Mouse (Mus musculus) layer of hippocampus, postnatal 25 days (tissue): Measurements from ENCODE around the gene Fancg. TPM values are rescaled to one million over a fixed set of nuclear protein-coding genes. Genes with fewer than 3 reads are reported as not detected.
"Not testable (repeated sequence)": the region's sequence is repeated elsewhere in the genome, so short reads cannot be mapped to it uniquely, and the experiment has no call there.

ENCODE experiments used
- DNase-seq, 2 experiments: peaks; one replicate each; pipeline ENCODE4 v3.0.0; 2022; ENCODE audit warnings: mixed read lengths in 2 of 2, low spot score in 1 of 2; ENCODE audit errors: extremely low spot score in 1 of 2
- total RNA-seq, 2 experiments: library from RNA; stranded (reverse); gene quantifications; 2 replicates each; pipeline ENCODE4 v1.2.3; 2021

The Fancg gene
- total RNA-seq, 2 experiments from 2014 or later: 7.7 to 8.7 TPM

DNA sequence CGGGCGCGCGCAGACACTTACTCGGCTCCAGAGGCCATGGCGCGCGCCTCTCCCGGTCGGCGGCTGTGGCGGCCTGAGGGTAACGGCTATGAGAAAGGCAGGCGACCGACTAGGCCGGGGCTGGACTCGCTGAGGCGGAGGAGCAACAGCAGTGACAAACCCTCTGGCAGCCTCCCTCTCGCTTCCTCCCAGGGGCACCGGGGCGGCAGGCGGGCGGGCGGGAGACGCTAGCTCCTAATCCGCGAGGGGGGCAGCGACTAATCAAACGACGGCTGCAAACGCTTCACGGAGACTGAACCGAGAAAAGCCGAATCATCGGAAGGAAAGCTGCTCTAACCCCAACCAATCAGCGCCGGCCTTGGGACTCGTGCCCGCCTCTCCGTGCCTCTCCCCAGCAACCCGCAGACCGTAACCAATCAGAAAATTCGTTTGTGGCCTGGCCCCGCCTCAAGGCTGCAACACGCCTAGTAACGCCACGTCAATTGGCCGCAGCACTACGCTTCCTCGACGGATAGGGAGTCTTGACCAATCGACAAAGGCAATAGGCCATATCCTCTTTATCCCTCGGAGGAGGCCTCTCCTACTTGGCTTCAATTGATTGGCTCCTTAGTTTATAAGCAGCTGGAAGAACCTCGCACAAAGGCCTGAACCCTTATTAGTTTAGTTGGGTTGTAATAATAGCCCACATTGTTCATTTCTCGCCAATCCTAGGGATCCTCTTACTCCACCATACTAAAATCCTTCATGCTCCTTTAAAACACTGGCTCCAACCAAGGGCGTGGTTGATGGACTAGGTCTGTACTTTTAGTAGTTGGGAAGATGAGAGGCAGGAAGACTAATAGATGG is 9.9 kb downstream of the Fancg start, which contains the start of gene Vcp:
Gene Vcp, minus strand, starts transcription at position 367 of the 846 bp plus-strand sequence.
- DNase-seq: peak; percentile 92 to 95

DNA sequence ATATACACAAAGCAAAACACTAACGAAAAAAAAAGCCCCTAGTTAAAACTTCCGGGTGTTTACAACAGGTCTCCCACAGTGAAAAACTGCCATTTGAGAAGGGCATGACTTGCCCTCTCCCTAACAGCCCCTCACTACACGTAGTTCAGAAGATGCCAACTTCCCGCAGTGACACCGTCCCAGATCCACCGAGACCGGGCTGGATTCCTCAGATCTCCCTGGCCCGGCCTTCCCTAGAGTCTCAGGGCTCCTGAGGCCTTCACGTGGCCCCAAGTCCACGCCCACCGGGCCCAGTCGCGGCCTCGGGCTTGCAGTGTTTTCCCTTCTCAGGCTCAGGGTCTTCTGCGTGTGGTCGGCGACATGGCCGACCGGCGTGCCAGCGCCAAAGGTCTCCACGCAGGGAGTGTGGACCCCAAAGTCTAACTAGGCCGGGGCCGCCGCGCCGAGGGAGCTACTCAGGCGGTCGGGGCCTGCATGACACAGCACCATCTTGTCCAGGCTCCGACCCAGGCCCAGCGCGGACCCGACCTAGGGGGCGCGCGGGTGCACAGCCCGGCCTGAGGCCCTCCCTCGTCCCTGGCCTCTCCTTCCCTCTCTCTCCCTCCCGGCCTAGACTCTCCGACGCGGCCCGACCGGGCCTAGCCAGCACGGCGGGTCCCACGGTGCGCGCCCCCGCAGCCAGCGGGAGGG is 10.7 kb downstream of the Fancg start:
- DNase-seq: peak; percentile 52 to 62

DNA sequence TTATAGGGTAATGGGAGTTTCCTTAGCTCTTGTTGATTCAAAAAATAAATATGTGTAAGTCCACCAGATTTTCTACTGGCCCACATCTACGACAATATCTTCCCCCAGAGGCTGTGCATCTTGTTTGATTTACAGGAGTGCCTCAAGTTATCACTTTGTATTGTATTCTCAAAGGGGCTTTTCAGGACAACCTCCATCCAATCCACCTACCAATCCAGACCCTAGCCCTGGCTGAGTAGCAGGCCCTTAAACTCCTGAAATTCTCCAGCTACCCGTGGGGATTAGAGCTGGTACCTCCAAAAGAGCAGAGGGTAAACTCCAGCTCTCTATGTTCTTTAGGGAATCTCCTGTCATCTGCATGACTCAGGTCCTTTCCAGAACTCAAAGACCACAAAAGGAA is 12.3 kb downstream of the Fancg start:
- DNase-seq: no peak

DNA sequence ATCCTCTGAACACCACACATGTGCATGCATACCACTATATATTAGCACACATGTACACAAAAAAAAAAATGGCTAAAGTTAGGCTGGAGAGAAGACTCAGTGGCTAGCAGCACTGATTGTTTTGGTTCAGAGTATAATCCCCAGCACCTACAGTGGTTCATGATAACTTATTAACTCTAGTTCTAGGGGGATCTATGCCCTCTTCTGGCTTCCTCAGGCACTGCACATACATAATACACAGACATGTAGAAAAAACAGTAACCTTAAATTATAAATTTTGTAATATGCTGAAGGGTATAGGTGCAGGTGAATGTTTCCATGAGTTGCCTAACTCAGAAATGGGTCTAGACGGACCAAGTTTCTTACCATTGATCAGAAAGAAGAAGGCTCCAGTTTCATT is 22.0 kb downstream of the Fancg start:
- DNase-seq: no peak

DNA sequence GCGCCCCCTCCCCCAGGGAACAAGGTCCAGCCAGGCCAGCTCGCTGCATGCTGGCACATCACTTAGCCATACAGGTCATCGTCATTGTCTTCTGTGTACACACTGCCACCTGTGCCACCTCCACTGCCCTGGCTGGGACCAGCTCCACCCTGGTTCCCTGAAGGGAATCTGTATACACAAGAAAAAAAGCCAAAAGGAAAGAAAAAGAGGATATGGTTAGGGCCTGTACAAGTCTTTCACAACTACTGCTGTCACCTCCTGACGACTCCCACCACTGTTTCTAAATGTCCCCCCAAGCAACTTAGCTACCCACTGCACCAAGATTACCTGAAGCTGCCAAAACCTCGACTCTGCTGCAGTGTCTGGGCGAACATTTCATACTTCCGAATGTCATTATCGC is 29.8 kb downstream of the Fancg start:
- not testable (repeated sequence) for DNase-seq

DNA sequence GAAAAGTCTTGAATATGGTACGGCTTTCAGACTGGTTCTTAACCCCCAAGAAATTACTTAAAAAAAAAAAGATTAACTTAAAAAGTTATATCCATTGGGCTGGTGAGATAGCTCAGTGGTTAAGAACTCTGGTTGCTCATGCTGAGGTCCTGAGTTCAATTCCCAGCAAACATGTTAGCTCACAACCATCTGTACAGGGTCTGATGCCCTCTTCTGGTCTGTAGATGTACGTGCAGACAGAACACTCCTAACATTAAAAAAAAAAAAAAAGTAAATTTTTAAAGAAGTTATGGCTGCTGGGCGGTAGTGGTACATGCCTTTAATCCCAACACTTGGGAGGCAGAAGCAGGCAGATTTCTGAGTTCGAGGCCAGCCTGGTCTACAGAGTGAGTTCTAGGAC is 32.2 kb downstream of the Fancg start:
- DNase-seq: no peak

DNA sequence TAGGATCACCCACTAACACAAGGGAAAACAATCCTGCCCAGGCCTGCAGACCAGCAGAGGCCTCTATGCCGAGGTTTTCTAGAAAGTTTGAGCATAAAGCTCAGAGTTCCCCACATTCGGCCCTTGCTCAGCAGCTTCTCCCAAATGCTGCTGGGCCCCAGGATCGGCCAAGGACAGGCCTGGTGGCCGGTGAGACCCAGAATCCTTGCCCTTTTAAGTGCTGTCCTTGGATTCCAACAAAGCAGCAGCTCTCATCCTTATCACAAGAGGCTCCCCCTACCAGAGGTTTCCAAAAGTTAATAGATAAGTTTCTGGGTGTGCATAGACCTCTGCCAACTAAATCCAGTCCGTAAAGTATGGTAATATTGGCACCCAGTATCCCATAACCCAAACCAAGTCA is 36.4 kb downstream of the Fancg start:
- DNase-seq: no peak

DNA sequence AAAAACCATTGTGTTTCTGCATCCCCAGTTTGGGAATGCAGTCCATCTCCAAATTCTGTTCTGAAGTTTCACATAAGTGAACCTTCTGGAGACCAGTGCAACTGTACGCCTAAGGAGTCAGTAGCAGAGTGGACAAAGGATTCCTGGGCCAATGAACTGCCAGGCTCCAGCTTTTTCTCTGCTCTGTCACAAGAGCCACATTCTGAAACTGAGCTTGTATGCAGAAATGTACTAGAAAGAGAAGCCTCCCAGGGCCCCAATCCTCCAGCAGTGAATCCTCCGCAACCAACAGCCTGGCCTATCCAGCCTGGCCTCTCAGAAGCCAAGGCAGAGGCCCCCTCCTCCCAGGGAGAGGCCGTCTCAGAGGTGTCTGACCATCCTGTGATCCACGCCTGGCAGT is 37.4 kb downstream of the Fancg start:
- no peak for DNase-seq

DNA sequence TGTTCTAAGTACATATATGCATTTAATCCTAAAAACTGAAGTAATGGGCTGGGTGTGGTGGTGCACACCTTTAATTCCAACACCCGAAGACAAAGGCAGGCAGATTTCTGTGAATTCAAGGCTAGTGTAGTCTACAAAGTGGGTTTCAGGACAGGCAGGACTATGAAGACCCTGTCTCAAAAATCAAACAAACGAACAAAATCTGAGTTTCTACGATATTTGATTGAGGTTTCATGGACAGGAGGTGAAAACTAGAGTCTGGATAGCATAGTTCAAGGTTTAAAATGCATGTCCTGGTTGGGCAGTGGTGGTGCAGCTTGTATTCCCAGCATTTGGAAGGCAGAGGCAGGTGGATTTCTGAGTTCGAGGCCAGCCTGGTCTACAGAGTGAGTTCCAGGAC is 41.0 kb downstream of the Fancg start, which contains the start of gene 1700022I11Rik:
Gene 1700022I11Rik, plus strand, starts transcription at position 301 of the 400 bp plus-strand sequence.
- DNase-seq: no peak

DNA sequence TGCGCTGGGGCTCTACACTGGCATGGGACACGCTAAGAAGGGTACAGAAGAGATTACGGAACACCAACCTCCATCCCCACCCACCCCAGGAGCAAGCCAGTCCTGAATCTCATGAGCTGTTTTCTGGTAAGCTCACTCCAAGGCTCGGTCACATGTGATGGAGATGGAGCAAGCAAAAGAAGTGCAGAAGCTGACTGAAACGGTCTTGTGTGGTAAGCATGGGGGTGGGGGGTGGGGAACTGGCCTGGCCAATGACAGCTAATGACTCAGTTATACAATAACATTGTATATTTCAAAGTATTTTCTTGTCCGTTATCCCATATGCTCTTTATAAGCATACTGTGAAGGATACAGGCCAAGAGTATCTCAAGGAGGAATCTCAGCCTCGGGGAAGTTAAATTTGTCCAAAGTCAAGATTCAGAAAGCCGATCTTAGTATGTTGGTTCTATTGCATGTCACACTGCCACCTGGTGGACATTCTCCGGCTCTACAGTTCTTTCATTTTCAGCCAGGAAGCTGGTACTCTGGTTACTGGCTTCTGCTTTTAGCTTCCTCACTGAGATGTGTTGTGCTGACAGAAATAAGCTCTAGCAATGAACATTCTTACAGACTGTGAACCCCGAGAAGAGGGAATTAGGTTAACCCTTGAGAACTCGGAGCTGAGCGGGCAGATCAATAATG is 45.1 kb downstream of the Fancg start:
- no peak for DNase-seq

DNA sequence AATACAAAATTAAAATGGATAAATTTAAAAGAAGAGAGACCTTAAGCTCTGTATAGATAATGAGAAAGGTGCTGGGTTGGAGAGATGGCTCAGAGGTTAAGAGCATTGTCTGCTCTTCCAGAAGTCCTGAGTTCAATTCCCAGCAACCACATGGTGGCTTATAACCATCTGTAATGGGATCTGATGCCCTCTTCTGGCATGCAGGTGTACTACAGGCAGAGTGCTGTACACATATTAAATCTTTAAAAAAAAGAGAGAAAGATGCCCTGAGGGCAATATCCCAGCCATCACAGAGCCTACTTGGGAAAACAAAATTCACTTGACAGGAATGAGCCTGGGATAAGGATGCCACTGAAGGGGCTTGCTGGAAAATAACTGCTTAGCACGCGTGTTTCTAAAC is 46.8 kb downstream of the Fancg start:
- no peak for DNase-seq

DNA sequence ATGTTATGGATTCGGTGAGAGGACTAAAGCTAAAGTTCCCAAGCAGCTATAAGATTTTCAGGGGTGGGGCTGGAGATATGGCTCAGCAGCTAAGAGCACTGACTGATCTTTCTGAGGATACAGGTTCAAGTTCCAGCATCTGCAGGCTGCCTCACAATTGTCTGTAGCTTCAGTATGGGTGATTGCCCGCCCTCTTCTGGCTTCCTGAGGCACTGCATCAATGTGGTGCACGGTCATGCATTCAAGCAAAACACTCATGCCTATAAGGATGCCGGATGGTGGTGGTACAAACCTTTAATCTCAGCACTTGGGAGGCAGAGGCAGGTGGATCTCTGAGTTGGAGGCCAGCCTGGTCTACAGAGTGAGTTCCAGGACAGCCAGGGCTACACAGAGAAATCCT is 48.7 kb downstream of the Fancg start:
- DNase-seq: peak in 1 of 2 experiments; percentile 73

DNA sequence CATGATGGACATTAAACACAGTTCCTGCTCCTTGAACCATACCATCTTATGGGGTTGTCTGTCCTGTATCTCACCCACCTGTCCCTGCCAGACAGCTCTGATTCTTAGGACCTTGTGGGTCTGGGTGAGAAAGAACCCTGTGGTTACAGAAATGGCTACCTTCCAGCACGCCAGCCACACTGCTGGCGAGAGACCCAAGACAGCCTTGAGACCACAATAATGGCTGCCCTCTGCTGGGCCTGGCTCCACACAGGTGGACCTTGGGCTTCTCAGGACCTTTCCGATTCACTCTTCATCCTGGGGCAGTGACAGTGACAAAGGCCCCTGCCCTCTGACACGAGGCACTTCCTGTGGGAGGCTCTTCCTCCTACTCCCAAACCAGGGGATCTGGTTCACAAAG is 50.9 kb downstream of the Fancg start:
- no peak for DNase-seq

DNA sequence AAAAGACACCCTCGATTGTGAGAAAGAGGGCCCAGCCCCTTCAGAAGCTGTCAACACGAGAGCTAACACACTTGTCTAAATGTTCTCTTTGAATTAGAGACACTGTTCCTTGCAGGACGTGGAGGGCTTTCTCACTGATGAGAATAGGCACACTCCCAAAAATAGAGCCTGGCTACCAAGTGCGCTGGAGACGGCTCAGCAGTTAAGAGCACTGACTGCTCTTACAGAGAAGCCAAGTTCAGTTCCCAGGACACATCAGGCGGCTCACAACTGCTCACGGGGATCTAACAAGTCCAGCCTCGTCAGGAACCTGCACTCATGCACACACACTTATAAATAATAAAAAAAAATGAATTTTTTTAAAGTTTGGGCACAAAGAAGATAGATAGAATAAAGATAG is 51.4 kb downstream of the Fancg start:
- no peak for DNase-seq

DNA sequence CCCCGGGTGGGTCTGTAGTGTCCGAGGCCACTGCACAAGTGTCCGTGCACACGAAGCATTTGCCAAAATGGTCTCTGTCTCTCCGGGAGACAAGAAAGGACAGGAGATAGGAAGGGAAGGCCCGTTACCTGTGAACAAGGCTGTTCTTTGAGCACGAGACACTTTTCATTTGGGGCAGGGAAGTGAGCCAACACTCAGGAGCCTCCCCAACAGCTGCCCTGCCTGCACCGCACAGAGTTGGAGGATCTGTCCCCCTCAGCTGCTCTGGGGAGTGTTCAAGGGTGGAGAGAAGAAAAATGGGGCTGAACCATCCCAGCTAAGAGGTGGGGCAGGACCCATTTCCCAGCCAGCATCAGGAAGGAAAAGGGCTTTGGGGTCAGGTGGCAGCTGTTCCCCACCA is 52.3 kb downstream of the Fancg start:
- no peak for DNase-seq

DNA sequence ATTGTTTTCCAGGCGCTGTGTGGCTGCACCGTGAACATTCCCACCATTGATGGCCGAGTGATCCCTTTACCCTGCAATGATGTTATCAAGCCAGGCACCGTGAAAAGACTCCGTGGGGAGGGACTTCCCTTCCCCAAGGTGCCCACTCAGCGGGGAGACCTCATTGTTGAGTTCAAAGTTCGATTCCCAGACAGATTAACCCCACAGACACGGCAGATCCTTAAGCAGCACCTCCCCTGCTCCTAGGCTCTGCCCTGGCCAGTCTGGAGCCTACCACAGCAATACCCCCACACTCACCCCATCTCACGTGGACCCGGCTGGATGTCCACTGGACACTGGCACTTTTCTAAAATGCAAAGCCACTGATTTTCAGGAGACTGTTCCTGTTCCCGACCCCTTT is 53.0 kb downstream of the Fancg start:
- DNase-seq: no peak

DNA sequence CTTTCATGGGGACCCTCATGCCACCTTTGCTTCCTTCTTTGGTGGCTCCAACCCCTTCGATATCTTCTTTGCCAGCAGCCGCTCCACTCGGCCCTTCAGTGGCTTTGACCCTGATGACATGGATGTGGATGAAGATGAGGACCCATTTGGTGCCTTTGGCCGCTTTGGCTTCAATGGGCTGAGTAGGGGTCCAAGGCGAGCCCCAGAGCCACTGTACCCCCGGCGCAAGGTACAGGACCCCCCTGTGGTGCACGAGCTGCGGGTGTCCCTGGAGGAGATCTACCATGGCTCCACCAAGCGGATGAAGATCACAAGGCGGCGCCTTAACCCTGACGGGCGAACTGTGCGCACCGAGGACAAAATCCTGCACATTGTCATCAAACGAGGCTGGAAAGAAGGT is 53.7 kb downstream of the Fancg start:
- DNase-seq: no peak

DNA sequence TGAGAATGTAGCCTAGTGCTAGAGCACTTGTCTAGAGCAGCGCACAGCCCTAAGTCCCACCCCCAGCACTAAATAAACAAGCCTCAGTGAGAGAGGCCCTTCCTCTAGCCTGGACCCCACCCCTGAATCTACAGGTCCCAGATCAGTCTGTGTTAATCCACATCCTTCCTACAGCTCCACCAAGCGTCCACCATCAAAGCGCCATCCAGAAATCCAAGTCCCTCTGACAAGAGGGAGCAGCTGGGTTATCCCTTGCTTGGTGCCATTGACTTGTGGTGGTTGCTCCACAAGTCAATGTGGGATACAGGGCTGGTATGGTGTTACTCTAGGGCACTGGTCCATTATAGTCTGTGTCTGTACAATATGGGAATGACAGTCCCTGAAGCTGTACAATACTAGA is 55.1 kb downstream of the Fancg start:
- DNase-seq: no peak

DNA sequence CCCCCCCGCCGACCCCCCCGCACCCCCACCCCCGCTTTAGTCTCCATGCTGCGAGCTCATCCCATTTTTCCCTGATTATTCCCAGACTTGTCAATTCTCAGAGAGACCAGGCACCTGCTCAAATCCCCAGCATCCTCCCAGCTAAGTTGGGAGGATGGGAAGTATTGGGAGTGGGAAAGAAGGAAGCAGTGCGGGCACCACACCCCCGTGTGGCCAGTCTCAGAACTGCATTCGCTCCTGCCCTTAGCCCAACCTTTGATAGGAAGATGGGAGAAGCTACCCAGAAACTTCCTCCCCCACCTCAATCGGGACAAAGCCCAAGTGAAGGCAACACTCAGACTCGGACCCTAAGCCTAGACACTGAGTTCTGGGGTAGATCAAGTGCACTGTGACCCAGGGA is 56.0 kb downstream of the Fancg start:
- DNase-seq: peak; percentile 77 to 90

DNA sequence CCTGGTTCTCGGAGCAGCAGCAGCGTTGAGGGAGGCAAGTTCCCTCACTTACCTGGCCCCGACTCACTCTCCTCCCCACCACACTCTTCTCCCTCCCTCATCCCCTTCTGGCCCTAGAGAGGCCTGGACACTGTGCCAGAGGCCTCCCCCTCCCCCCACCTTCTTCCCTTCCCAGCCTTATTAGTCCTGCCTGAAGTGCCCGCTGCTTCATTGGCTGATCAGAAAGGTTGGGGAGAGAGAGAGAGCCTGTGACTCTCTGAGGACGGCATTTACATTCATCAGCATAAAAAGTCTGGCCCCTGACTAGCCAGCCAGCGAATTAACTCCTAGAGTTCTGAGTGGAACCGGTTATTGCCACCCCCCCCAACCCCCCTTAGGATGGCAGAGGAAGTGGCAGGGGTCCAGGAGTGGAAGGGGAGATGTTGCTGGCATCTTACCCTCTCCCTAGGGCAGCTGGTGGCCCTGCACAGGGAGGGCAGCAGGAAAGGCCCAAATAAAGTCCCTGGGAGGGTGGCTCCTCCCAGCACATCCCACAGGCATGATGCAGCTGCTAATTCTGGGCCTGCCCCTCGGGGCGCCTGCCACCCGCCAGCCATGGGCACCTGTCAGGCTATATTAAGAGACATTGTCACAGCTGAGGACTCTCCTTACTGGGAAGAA is 56.7 kb downstream of the Fancg start:
- DNase-seq: peak in 1 of 2 experiments; percentile 46

DNA sequence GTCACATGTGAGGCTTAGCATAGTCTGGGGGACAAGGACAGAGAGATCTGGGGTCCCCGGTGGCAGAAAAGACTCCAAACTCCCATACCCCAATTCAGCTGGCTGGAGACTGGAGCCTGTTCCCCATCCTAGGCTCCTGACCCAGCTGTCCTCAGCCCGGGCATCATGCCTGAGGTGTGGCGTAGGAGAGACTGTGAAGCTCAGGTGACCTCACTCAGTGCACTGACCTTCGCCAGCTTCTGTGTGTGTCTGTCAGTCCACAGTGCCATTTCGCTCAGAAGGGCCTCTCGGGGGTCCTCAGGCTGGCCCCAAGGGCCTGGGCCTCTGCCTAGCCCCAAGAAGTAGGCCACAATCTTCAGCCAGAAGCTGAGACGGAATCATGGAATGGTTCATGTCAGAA is 57.7 kb downstream of the Fancg start:
- no peak for DNase-seq
